Mouse (Mus musculus) layer of hippocampus, postnatal 36 days (tissue): ENCODE results near the gene Slc26a3. TPM values are rescaled to one million over a fixed set of nuclear protein-coding genes. Genes with fewer than 3 reads are reported as not detected.

Source experiments
- DNase-seq, 2 experiments: peaks; one replicate each; pipeline ENCODE4 v3.0.0; 2022
- total RNA-seq, 2 experiments: library from RNA; stranded (reverse); gene quantifications; 2 replicates each; pipeline ENCODE4 v1.2.3; 2021

The Slc26a3 gene
- under 1 TPM; 0.18 to 0.52 TPM for total RNA-seq

DNA sequence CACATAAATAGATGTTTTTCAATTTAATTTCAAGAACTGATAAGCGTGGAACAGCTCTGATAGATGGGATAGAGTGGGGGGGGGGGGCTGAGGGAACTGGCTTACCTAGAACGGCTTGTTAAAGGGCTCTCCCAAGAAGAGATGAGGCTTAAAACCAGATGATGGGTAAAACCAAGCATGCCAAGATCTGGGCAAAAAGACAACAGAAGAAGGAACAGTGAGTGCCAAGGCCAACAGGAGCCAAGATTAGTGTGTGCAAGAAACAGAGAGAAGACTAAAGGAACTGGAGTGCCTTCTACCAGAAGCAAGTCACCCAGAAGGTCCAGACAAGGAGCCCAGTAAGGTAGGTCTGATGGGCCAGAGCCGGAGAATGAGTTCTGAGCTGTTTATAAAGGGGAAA, at the start of gene Slc26a3:
TSS of gene Slc26a3 (plus strand) at position 301 of the 400 bp plus-strand sequence.
- DNase-seq: no peak

DNA sequence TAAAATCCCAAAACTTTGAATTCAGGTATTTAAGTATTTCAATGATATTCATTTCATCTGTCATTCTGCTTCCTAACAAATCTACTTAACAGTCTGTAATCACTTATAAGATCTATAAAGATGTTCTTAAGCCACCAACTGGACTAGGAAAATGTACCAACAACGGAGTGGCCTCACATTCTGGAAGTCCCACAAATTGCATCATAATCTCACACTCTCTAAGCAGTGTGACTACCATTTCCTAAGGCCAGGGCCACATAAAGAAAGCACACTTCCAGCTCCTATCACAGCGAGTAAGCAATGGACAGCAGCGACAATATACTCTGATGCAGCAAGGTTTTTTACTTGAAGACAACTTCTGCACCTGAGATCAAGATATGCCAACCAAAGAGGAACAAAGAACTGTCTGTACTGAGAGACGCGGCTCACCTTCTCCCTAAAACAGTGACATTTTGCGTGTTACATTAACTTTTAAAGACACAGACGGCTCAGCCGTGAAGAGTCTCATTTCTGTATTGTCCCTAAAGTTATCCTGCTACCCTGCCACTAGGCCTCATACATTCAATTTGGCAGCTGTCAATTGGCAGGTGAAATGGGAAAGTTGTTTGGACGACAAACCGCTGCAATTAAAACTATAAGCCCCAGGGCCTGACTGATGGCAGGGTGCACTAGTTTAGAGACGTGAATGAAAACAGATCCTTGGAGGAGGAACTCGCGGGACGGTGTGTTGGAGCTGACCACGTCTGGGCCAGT, 40.3 kb upstream of the Slc26a3 start:
- no peak for DNase-seq

GRCm38 (mm10) chr12:31350944-31351928, 39.4 kb upstream of the Slc26a3 start, which contains the start of gene Dld:
Gene Dld, minus strand, starts transcription at chr12:31351453.
- DNase-seq: peak; percentile 96 to 97

DNA sequence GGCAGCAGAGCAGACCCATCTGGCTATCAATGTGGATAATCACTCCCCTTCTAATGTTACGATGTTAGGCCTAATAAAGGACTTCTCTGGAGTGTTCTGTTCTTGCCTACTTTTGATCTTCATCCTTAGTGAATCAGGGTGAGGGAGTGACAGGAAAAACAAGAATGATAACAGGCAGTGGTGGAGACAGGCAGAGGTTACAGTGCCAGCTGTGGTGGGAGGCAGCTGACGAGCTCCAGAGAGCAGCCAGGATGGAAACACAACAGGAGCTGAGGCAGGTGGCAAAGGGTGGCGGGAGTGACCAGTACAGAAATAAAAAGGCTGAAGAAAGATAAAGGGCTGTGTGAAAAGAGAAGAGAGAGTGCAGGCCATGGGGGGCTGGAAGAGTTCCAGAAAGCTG, 24.2 kb upstream of the Slc26a3 start:
- no peak for DNase-seq

- DNase-seq: no peak
Measured at GRCm38 (mm10) chr12:31367721-31368120, 22.9 kb upstream of the Slc26a3 start.

DNA sequence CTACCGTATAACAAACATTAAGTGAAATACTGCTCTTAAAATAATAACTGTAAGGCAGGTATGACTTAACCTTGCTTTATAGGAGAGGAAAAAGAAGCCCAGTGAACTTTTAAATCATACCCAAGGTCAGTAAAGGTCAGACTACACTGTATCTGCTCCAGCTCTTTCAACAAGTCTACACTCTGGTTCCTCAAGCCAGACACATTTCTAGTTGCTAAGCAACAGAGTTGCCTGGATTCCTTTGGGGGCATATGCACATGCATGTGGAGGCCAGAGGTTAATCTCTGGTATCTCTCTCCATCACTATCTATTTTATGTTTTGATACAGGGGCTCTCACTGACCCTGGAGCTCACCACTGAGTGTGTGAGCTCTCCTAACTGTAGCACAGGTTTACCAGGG, 21.6 kb upstream of the Slc26a3 start:
- DNase-seq: no peak

DNA sequence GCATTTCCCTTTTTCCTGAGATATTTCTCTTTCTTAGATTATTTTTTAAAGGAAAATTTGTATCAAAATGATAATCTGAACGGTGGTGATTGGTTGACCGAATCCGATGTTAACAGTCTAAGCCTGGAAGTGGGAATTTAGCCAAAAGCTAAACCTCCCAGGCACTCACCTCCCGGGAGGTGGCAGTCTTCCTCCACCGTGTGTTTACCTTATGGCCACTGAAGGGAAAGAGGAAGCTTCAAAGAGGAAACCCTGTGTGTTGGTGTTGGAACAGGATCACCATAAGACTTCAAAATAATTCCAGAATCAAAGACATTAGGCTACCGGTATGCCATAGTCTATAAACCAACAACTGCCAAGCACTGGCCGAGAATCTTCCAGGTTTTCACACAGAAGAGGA, 21.0 kb upstream of the Slc26a3 start:
- DNase-seq: no peak

DNA sequence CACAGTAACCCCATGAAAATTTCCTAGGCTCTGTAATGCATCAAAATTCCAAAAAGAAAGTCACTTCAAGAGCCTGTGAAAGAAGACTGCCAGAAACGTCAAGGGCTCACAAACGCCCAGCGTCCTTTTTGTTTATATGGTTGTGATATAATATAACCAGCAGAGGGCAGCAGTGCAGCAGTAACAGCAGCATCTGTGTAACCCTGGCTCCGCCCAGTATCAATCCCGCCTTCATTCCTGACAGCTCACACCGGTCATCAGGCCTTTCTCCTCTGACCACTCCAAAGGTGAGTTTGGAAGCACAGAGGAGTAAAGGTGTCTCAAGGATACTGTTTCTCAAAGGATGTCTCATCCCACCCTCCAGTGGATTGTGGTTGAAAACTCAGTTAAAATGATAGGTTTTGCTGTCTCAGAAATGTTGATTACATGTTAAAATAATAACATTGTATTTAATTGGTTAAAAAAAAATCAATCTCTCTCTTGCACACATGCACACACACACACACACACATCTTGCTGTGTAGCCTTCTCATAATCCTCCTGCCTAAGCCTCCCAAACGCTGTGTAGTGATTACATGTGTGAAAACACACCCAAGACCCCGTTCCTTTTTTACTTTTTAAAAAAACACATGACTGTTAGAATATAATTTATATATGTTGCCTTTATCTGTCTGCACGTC, 15.9 kb upstream of the Slc26a3 start:
- peak; percentile 44 to 48 for DNase-seq

GRCm38 (mm10) chr12:31375283-31375615, 15.4 kb upstream of the Slc26a3 start:
- no peak for DNase-seq

GRCm38 (mm10) chr12:31376326-31376950, 14.2 kb upstream of the Slc26a3 start:
- no peak for DNase-seq

GRCm38 (mm10) chr12:31377241-31377640, 13.4 kb upstream of the Slc26a3 start:
- no peak for DNase-seq

DNA sequence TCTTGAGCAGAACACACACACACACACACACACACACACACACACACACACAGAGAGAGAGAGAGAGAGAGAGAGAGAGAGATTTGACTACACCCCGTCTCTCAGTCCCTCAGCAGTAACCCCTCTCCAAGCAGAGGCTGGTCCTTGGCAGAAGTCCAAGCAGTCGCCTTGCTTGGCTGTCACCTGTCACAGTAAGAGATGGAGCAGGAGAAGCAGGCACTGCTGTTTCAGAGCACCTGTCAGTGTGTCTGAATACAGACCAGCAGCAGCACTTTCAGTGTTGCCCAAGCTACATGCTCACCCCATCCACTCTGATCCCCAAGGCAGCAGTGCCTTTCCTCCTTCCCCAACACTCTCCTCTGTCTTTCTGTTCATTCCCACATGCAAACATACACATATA, 9.8 kb upstream of the Slc26a3 start:
- no peak for DNase-seq

DNA sequence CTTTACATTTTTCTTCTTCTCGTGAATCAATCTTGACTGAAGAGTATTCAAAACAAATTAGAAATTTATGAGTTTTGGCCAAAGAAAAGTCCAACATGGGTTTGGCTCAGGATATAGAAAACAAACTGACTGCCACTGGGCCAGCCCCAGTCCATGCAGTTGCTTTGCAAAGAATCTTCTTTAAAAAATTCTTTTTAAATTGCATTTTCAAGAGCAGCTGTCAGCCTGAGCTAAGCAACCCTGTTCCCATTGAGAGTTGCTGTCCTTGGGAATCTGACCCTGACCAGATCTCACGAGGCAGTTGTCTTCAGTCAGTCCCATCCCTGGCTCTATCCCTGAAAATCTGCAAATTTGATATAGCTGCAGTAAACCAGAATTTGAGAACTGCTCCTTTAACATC, 8.2 kb upstream of the Slc26a3 start:
- DNase-seq: no peak

- DNase-seq: no peak
Measured at GRCm38 (mm10) chr12:31387303-31387702, 3.4 kb upstream of the Slc26a3 start.

GRCm38 (mm10) chr12:31391696-31392095, 1.0 kb downstream of the Slc26a3 start:
- no peak for DNase-seq

DNA sequence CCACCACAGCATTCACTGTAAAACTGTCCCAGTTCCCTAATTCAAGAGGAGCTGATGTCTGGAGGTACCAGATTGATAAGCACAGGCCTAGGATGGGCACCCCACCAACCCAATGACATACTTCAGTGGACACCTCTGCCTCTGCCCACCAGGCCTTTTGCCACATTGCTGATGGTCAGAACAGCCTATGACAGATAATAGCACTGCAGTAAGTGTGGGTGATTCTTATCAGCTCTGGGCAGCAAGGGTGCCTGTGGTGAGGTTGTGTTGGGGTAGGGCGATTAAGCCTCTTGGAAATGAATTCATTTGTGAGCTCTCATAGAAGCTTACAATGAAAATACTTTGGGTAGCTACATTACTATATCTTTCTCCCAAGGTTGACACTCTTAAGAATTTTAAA, 5.2 kb downstream of the Slc26a3 start:
- DNase-seq: no peak

DNA sequence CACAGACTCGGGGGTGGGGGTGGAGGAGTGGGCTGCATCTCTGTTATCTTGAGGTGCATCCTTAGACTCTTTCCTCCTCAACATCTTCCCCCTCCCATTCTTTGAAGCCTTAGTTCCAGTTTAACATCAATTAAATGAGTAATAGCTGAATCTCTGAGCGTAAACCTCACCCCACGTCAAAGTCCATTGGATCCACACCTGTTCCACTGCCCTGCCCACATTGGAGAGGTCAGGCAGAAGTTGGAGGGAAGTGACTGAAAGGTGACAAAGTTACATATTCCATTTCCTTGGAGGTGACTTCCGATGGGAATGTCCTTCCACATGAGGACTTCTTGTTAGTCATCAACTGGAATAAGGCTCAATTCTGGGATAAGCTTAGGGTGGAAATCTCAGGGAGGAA, 7.0 kb downstream of the Slc26a3 start:
- DNase-seq: no peak

GRCm38 (mm10) chr12:31400821-31401220, 10.2 kb downstream of the Slc26a3 start:
- DNase-seq: no peak

GRCm38 (mm10) chr12:31401930-31402329, 11.3 kb downstream of the Slc26a3 start:
- no peak for DNase-seq

DNA sequence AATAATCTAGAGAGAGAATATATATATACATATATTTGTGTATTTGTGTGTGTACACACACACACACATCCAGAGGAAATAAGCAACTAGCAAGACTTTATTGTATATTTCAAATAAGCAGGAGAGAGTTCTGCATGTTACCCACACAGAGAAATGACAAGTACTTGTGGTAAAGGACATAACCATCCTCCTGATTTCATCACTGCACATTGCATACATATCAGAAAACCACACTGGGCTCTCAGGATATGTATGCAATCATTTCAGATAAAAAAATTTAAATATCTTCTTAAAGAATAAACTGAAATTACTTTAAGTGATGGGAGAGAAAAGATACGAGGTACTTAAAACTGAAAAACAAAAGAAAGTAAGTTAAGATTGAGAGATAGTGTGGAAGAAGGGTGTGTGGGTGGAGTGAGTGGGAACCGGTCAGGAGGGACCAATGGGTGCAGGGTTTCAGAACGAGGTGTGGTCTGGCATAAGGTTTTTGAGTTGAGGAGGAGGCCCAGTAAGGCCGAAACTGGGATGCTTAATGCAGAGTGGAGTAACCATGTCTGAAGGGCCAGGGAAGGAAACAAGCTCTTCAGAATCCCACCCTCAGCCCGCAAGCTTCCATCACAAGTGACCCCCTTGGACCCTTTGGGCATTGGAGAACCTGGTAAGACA, 14.0 kb downstream of the Slc26a3 start:
- no peak for DNase-seq

GRCm38 (mm10) chr12:31415971-31416370, 25.3 kb downstream of the Slc26a3 start:
- no peak for DNase-seq
